Mouse (Mus musculus) CH12.LX (cell line): Measurements from ENCODE around the gene Olfr1385. TPM values are rescaled to one million over a fixed set of nuclear protein-coding genes. Genes with fewer than 3 reads are reported as not detected.

Experiments
- DNase-seq: peaks from one replicate; pipeline ENCODE4 v3.0.0-alpha.2; 2013; ENCODE audit errors: extremely low read depth
- H3K27ac ChIP-seq: 2 replicates; pipeline ENCODE4 v1.5.1; 2012; ENCODE audit warnings: low read depth, mild to moderate bottlenecking, control low read depth, moderate library complexity; ENCODE audit not compliant: insufficient read depth
- H3K27me3 ChIP-seq: replicated peaks from 2 replicates; pipeline ENCODE3; 2012; ENCODE audit warnings: inconsistent platforms
- H3K36me3 ChIP-seq, 2 experiments: replicated peaks in 1 of 2; 2 replicates each; pipeline versions ENCODE3 to v1.6.1; 2012; ENCODE audit warnings: inconsistent platforms in 1 of 2, low read length in 1 of 2, mild to moderate bottlenecking in 1 of 2, mixed read lengths in 1 of 2, moderate library complexity in 1 of 2; ENCODE audit not compliant: control insufficient read depth in 1 of 2, insufficient read depth in 1 of 2
- H3K4me1 ChIP-seq, 2 experiments: 2 replicates each; pipeline ENCODE4 v1.6.1; 2012; ENCODE audit warnings: inconsistent platforms in 1 of 2, moderate library complexity in 1 of 2; ENCODE audit not compliant: insufficient read depth in 2 of 2, control insufficient read depth in 1 of 2
- H3K4me2 ChIP-seq: 2 replicates; pipeline ENCODE4 v1.6.1; 2012; ENCODE audit warnings: low read depth, mild to moderate bottlenecking, control low read depth; ENCODE audit not compliant: poor library complexity, insufficient read depth, severe bottlenecking
- H3K4me3 ChIP-seq, 3 experiments: fragments of 150-350 bp in 1 of 3; sonication (generic) in 1 of 3; replicated peaks in 1 of 3; 2 replicates each; pipeline versions ENCODE3 to v1.5.1; 2011 to 2012; ENCODE audit warnings: low read depth in 2 of 3, low read length in 2 of 3, mild to moderate bottlenecking in 2 of 3, moderate library complexity in 2 of 3, control low read depth in 1 of 3, improper control_type of control experiment in 1 of 3, inconsistent platforms in 1 of 3, mixed read lengths in 1 of 3; ENCODE audit not compliant: poor library complexity in 1 of 3
- H3K79me2 ChIP-seq: replicated peaks from 2 replicates; pipeline ENCODE4 v1.6.1; 2012; ENCODE audit warnings: mild to moderate bottlenecking, moderate library complexity; ENCODE audit not compliant: control insufficient read depth, poor library complexity, insufficient read depth, severe bottlenecking; ENCODE audit errors: extremely low read depth
- H3K9ac ChIP-seq: 2 replicates; pipeline ENCODE4 v1.6.1; 2012; ENCODE audit warnings: low read depth, mild to moderate bottlenecking, control low read depth, moderate library complexity; ENCODE audit not compliant: insufficient read depth
- H3K9me3 ChIP-seq: replicated peaks from 2 replicates; pipeline ENCODE3; 2012; ENCODE audit warnings: low read length, inconsistent platforms, mixed read lengths
- CTCF ChIP-seq, 2 experiments: IDR thresholded peaks in 1 of 2; conservative IDR thresholded peaks in 1 of 2; 2 replicates each; pipeline ENCODE4 v1.5.1; 2011 to 2012; ENCODE audit warnings: low read depth in 2 of 2, low read length in 2 of 2, improper control_type of control experiment in 1 of 2, inconsistent platforms in 1 of 2, mild to moderate bottlenecking in 1 of 2, moderate library complexity in 1 of 2
- E2F4 ChIP-seq: IDR thresholded peaks from 2 replicates; pipeline ENCODE4 v1.6.1; 2011; ENCODE audit warnings: low read depth, low read length, improper control_type of control experiment; ENCODE audit not compliant: insufficient replicate concordance
- EP300 ChIP-seq: IDR thresholded peaks from 2 replicates; pipeline ENCODE4 v1.6.1; 2011; ENCODE audit warnings: low read length, improper control_type of control experiment
- KAT2A ChIP-seq: IDR thresholded peaks from 2 replicates; pipeline ENCODE4 v1.6.1; 2012; ENCODE audit warnings: low read length, improper control_type of control experiment, inconsistent platforms; ENCODE audit not compliant: insufficient replicate concordance
- MEF2A ChIP-seq: IDR thresholded peaks from 2 replicates; pipeline ENCODE4 v1.6.1; 2014; ENCODE audit warnings: low read depth, mild to moderate bottlenecking, inconsistent platforms, low read length, improper control_type of control experiment, borderline replicate concordance
- NRF1 ChIP-seq: IDR thresholded peaks from 2 replicates; pipeline ENCODE4 v1.6.1; 2014; ENCODE audit warnings: low read depth, mild to moderate bottlenecking, inconsistent platforms, low read length, improper control_type of control experiment, moderate library complexity
- RCOR1 ChIP-seq: conservative IDR thresholded peaks from 2 replicates; pipeline ENCODE4 v1.6.1; 2012; ENCODE audit warnings: low read depth, mild to moderate bottlenecking, inconsistent platforms, low read length, improper control_type of control experiment
- SIN3A ChIP-seq: IDR thresholded peaks from 2 replicates; pipeline ENCODE4 v1.6.1; 2012; ENCODE audit warnings: low read length, improper control_type of control experiment, inconsistent platforms
- TBP ChIP-seq: conservative IDR thresholded peaks from 2 replicates; pipeline ENCODE4 v1.6.1; 2011; ENCODE audit warnings: low read depth, low read length, improper control_type of control experiment
- TCF12 ChIP-seq: IDR thresholded peaks from 2 replicates; pipeline ENCODE4 v1.6.1; 2014; ENCODE audit warnings: low read depth, mild to moderate bottlenecking, inconsistent platforms, low read length, improper control_type of control experiment
- USF1 ChIP-seq: IDR thresholded peaks from 2 replicates; pipeline ENCODE4 v1.6.1; 2014; ENCODE audit warnings: low read depth, mild to moderate bottlenecking, inconsistent platforms, low read length, improper control_type of control experiment
- USF2 ChIP-seq: conservative IDR thresholded peaks from 2 replicates; pipeline ENCODE4 v1.6.1; 2011; ENCODE audit warnings: low read depth, low read length, improper control_type of control experiment
- ZC3H11A ChIP-seq: IDR thresholded peaks from 2 replicates; pipeline ENCODE4 v1.6.1; 2012; ENCODE audit warnings: low read depth, mild to moderate bottlenecking, inconsistent platforms, low read length, improper control_type of control experiment
- ZNF384 ChIP-seq: IDR thresholded peaks from 2 replicates; pipeline ENCODE4 v1.6.1; 2012; ENCODE audit warnings: low read depth, low read length, improper control_type of control experiment, inconsistent platforms
- dilution Hi-C: fragments of 300-500 bp; cut with MboI; formaldehyde crosslinking; loops from 2 replicates; pipeline ENCODE4 v1.14.3; 2020; ENCODE audit warnings: low sequenced_read_pairs; ENCODE audit not compliant: extremely low pct_unique_long_range_greater_than_20kb, extremely low pct_ligation_motif_present
- in situ Hi-C: fragments of 300-500 bp; cut with MboI; formaldehyde crosslinking; loops from 3 replicates; pipeline ENCODE4 v1.14.3; 2019; ENCODE audit warnings: low sequenced_read_pairs, low pct_ligation_motif_present, low pct_unique_long_range_greater_than_20kb, mixed read lengths
- polyA plus RNA-seq: library from polyadenylated mRNA; unstranded; fragments of >175 nt; gene quantifications from 2 replicates; pipeline ENCODE4 v1.2.1, GENCODE M21; 2012; ENCODE audit warnings: low read depth; ENCODE audit not compliant: insufficient read length
- total RNA-seq, 2 experiments: library from RNA; depleted of rRNA; stranded (reverse); fragments of 300-350 nt in 1 of 2; fragments of >200 nt in 1 of 2; gene quantifications; 2 replicates each; pipeline ENCODE4 v1.2.3; 2012 to 2014

Gene Olfr1385
- total and polyA plus RNA-seq, 3 experiments = 0.06 TPM; not detected in 2

DNA sequence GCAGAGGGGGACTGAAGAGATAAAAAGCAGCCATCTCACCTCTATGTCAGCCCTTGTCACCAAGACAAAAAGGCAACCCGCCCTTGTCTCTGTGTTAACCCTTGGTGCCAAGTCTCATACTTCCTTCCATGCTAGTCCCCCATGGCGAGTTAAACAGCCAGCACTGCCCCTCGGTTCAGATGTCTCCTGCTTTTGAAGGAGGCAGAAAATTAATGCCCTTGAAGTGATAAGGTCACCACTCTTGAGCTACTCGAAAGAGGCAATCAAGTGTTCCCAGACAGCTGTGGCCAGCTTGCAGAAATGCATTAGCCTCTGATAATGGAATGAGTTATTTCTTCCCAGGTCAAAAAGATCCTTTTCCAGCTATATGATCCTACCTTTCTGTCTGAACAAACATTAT, 2.9 kb upstream of the Olfr1385 start:
- in situ Hi-C loops = no loop called here
- Histone ChIP-seq H3K79me2 (no peaks in the 10 kb centered on the region), H3K4me2 (no peak overlapping the region), H3K4me1 (no peaks in the 10 kb centered on the region), H3K27ac (no peak overlapping the region), H3K27me3 (peaks cover 21% of the 10 kb centered on the region), H3K9me3 (no peaks in the 10 kb centered on the region), H3K9ac (no peak overlapping the region), H3K4me3 (no peak overlapping the region), H3K36me3 (no peaks in the 10 kb centered on the region)
- no peak for DNase-seq
- TF ChIP-seq RCOR1 = no peak
- TF ChIP-seq USF1 = no peak
- no peak for TF ChIP-seq TBP
- dilution Hi-C loops = no loop called here

DNA sequence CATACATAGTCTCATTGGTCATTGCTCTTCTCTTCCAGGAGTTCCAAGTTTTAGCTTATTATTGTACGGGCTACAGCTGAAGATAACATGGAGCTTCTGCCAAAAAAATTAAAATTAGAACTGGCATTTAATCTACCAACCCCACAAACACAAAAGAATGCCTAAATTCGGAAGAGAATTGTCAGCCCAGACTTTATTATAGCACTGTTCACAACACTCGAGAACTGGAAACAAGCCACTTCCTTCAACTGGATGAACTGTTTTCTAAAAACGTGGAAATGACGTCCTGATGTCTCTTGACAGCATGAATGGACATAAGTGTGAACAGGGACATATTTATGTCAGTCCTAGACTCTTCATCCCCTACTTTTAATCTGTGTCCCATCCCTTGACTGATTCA, 29.2 kb downstream of the Olfr1385 start:
- dilution Hi-C loops = no loop called here

DNA sequence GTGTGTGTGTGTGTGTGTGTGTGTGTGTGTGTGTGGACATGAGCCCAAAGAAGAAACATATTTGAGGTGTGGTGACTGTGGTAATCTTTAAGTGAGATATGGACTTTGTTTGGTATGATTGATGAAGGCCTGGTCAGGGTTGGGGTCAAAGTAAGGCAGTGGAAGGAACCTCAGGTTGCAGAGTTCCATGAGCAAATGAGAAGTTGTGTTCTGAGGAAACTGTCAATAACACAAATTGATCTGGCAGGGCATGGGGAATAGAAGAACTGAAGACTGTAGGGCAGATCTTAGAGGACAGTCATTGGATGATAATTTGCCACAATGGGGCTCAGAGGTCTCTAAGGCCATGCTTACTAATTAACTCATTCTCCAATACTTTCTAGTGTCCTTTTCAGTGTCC, 30.5 kb downstream of the Olfr1385 start, which contains the start of gene Olfr1383:
Gene Olfr1383, plus strand, starts transcription at position 301 of the 400 bp plus-strand sequence.
- no peaks in the 10 kb centered on the region for H3K36me3 ChIP-seq
- in situ Hi-C loops = no loop called here
- peaks cover 16% of the 10 kb centered on the region for H3K27me3 ChIP-seq
- no peak within 1 kb of the TSS for H3K27ac ChIP-seq
- H3K9me3 ChIP-seq = no peaks in the 10 kb centered on the region
- no peak for TF ChIP-seq USF2
- DNase-seq = no peak
- H3K4me2 ChIP-seq = no peak within 1 kb of the TSS
- dilution Hi-C loops = no loop called here
- no peak within 1 kb of the TSS for H3K9ac ChIP-seq
- H3K4me1 ChIP-seq = no peaks in the 10 kb centered on the region
- H3K4me3 ChIP-seq = no peak within 1 kb of the TSS
- H3K79me2 ChIP-seq = no peaks in the 10 kb centered on the region

More for the DNA sequence above, 29.2 kb downstream of the Olfr1385 start:
- no peaks in the 10 kb centered on the region for H3K4me1 ChIP-seq
- H3K9ac ChIP-seq = no peak overlapping the region
- in situ Hi-C loops = no loop called here
- no peak for DNase-seq
- peaks cover 19% of the 10 kb centered on the region for H3K27me3 ChIP-seq
- H3K79me2 ChIP-seq = no peaks in the 10 kb centered on the region
- TF ChIP-seq KAT2A = no peak
- TF ChIP-seq E2F4 = no peak
- no peak for TF ChIP-seq MEF2A
- no peak for TF ChIP-seq ZNF384
- no peak for TF ChIP-seq CTCF (conservative IDR thresholded peaks at IDR 0.05 in 1 of 2, IDR thresholded peaks at IDR 0.05 in 1 of 2; ENCODE audit: low read depth in 2 of 2, low read length in 2 of 2)
- TF ChIP-seq EP300 = no peak
- TF ChIP-seq TCF12 = no peak
- TF ChIP-seq USF2 = no peak
- TF ChIP-seq SIN3A = no peak
- TF ChIP-seq ZC3H11A = no peak
- no peak for TF ChIP-seq NRF1
- no peak for TF ChIP-seq RCOR1
- H3K36me3 ChIP-seq = no peaks in the 10 kb centered on the region
- no peak overlapping the region for H3K4me2 ChIP-seq
- no peak overlapping the region for H3K4me3 ChIP-seq
- H3K27ac ChIP-seq = no peak overlapping the region
- H3K9me3 ChIP-seq = no peaks in the 10 kb centered on the region
